Mouse (Mus musculus) forebrain, embryonic 14.5 days (tissue): ENCODE data around the gene Abcc5. TPM values are rescaled to one million over a fixed set of nuclear protein-coding genes. Genes with fewer than 3 reads are reported as not detected.

Experiments used
- ATAC-seq: fragments of 200-750 bp; cut with Nextera tagmentation; 2 replicates; pipeline ENCODE4 v1.8.0; 2017; ENCODE audit warnings: mild to moderate bottlenecking, moderate library complexity
- DNase-seq: peaks from one replicate; pipeline ENCODE4 v3.0.0-alpha.2; 2015; ENCODE audit warnings: low spot score
- H3K27ac ChIP-seq: fragments of 300-500 bp; sonication (generic); 2 replicates; pipeline ENCODE4 v1.5.1; 2014; ENCODE audit warnings: low read depth, mild to moderate bottlenecking, control low read depth, low read length, moderate library complexity
- H3K27me3 ChIP-seq: fragments of 300-500 bp; sonication (generic); replicated peaks from 2 replicates; pipeline ENCODE4 v1.6.1; 2014; ENCODE audit warnings: low read length, control low read depth, mixed read lengths; ENCODE audit not compliant: control insufficient read depth, insufficient read depth
- H3K36me3 ChIP-seq: fragments of 300-500 bp; sonication (generic); 2 replicates; pipeline ENCODE4 v1.6.1; 2014; ENCODE audit warnings: low read length, control low read depth; ENCODE audit not compliant: control insufficient read depth, insufficient read depth
- H3K4me1 ChIP-seq: fragments of 300-500 bp; sonication (generic); 2 replicates; pipeline ENCODE4 v1.6.1; 2014; ENCODE audit warnings: antibody characterized with exemption, low read length, control low read depth; ENCODE audit not compliant: control insufficient read depth, insufficient read depth
- H3K4me2 ChIP-seq: fragments of 300-500 bp; sonication (generic); 2 replicates; pipeline ENCODE4 v1.6.1; 2014; ENCODE audit warnings: mild to moderate bottlenecking, control low read depth, low read length
- H3K4me3 ChIP-seq: fragments of 300-500 bp; sonication (generic); 2 replicates; pipeline ENCODE4 v1.5.1; 2014; ENCODE audit warnings: low read depth, low read length, control low read depth
- H3K9ac ChIP-seq: fragments of 300-500 bp; sonication (generic); 2 replicates; pipeline ENCODE4 v1.6.1; 2014; ENCODE audit warnings: mild to moderate bottlenecking, low read length, control low read depth, moderate library complexity
- H3K9me3 ChIP-seq: fragments of 300-500 bp; sonication (generic); replicated peaks from 2 replicates; pipeline ENCODE4 v1.6.1; 2016; ENCODE audit warnings: low read length, control low read depth, mixed read lengths; ENCODE audit not compliant: control insufficient read depth
- WGBS: fragments of 180-500 bp; shearing (Covaris S2); extraction: QIAGEN DNeasy Blood & Tissue Kit; methylation state at CpG from one replicate; pipeline ENCODE4 v1.1.7; 2014; 5-methylcytosine and 5-hydroxymethylcytosine counted together
- polyA plus RNA-seq: library from polyadenylated mRNA; unstranded; fragments of >200 nt; fragmentation: Nextera tagmentation; extraction: Ambion mirVana; gene quantifications from 2 replicates; pipeline ENCODE4 v1.2.1, GENCODE M21; 2014

The Abcc5 gene
- polyA plus RNA-seq, 1 experiment from 2014 or later: 96.7 TPM

- Histone ChIP-seq H3K27me3 (no peaks in the 10 kb centered on the region), H3K36me3 (no peaks in the 10 kb centered on the region), H3K4me2 (no peak overlapping the region), H3K4me3 (no peak overlapping the region), H3K27ac (no peak overlapping the region), H3K9me3 (no peaks in the 10 kb centered on the region), H3K9ac (no peak overlapping the region), H3K4me1 (peaks cover 10% of the 10 kb centered on the region)
- 82% methylated on average over 5 of the region's 5 CpGs for WGBS
- ATAC-seq: no peak
- DNase-seq: no peak
Measured at GRCm38 (mm10) chr16:20429328-20429727, 3.1 kb upstream of the Abcc5 start.

GRCm38 (mm10) chr16:20427566-20427965, 1.4 kb upstream of the Abcc5 start:
- 87% methylated on average over 4 of the region's 4 CpGs for WGBS
- no peak for ATAC-seq
- DNase-seq: no peak
- no peaks in the 10 kb centered on the region for H3K27me3 ChIP-seq
- H3K27ac ChIP-seq: no peak overlapping the region
- H3K4me1 ChIP-seq: peaks cover 11% of the 10 kb centered on the region
- no peaks in the 10 kb centered on the region for H3K36me3 ChIP-seq
- no peak overlapping the region for H3K4me2 ChIP-seq
- no peak overlapping the region for H3K9ac ChIP-seq
- no peak overlapping the region for H3K4me3 ChIP-seq
- no peaks in the 10 kb centered on the region for H3K9me3 ChIP-seq

DNA sequence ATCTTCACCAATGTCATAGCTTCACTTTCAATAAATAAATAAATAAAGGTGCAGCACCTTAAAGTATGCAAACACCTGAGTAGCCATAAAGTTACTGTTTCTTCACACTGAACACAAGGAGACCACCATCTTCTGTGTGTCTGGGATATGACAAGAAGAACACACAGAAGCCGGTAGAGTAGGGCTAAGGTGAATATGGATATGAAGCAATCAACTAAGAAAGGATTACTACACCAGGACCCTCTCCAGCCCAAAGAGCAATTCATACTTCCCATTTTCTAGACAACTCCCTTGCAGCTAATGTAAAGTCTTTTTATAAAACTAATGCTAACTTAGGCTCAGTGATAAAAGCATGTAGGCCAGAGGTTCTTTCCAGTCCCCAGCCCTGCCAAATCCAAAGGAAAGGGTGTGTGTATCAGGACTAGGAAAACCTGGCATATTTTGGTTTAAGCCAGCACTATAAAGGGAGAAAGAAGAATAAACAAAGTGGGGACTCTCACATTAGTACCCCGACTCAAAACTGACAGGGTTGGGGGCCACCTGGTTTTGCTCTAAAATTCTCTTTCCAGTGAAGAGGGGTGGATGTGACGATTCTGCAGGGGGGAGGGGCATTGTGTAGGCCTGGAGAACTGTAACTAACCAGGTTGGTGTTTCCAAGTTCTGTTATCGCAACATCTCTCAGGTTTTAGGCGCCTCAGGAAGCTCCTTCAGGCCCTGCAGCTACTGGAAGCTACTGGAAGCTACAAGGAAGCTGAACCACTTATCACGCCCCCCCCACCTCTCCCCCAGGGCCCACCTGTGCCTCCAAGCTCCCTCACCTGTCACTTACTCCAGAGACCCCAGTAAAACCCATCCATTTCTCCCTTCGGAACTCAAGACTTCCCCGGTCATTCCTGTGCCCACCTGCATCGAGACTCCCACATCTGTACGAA, 1.2 kb downstream of the Abcc5 start:
- H3K9ac ChIP-seq: peak overlapping the region; percentile 84
- DNase-seq: no peak
- peak overlapping the region; percentile 78 for H3K4me2 ChIP-seq
- no peaks in the 10 kb centered on the region for H3K27me3 ChIP-seq
- no peak for ATAC-seq
- H3K36me3 ChIP-seq: peaks cover 14% of the 10 kb centered on the region
- H3K27ac ChIP-seq: no peak overlapping the region
- WGBS: 56% methylated on average over 10 of the region's 10 CpGs
- H3K4me1 ChIP-seq: peaks cover 11% of the 10 kb centered on the region
- no peaks in the 10 kb centered on the region for H3K9me3 ChIP-seq
- peak overlapping the region; percentile 69 for H3K4me3 ChIP-seq

GRCm38 (mm10) chr16:20424226-20424663, 1.9 kb downstream of the Abcc5 start:
- Histone ChIP-seq H3K9ac (no peak overlapping the region), H3K9me3 (no peaks in the 10 kb centered on the region), H3K4me2 (no peak overlapping the region), H3K27ac (no peak overlapping the region), H3K4me3 (no peak overlapping the region), H3K36me3 (peaks cover 17% of the 10 kb centered on the region), H3K27me3 (no peaks in the 10 kb centered on the region), H3K4me1 (peaks cover 11% of the 10 kb centered on the region)
- no peak for DNase-seq
- 91% methylated on average over 7 of the region's 7 CpGs for WGBS
- no peak for ATAC-seq

- no peaks in the 10 kb centered on the region for H3K9me3 ChIP-seq
- H3K27ac ChIP-seq: no peak overlapping the region
- H3K9ac ChIP-seq: no peak overlapping the region
- H3K27me3 ChIP-seq: no peaks in the 10 kb centered on the region
- H3K4me2 ChIP-seq: no peak overlapping the region
- no peak for ATAC-seq
- WGBS: 93% methylated on average over 6 of the region's 6 CpGs
- H3K4me3 ChIP-seq: no peak overlapping the region
- peaks cover 11% of the 10 kb centered on the region for H3K4me1 ChIP-seq
- H3K36me3 ChIP-seq: peaks cover 20% of the 10 kb centered on the region
- DNase-seq: no peak
Measured at GRCm38 (mm10) chr16:20422938-20423730, 3.1 kb downstream of the Abcc5 start.

GRCm38 (mm10) chr16:20418054-20418453, 8.1 kb downstream of the Abcc5 start:
- Histone ChIP-seq H3K36me3 (peaks cover 31% of the 10 kb centered on the region), H3K4me1 (no peaks in the 10 kb centered on the region), H3K9ac (no peak overlapping the region), H3K27me3 (no peaks in the 10 kb centered on the region), H3K4me2 (no peak overlapping the region), H3K4me3 (no peak overlapping the region), H3K9me3 (no peaks in the 10 kb centered on the region), H3K27ac (no peak overlapping the region)
- ATAC-seq (no peak), DNase-seq (no peak)
- 96% methylated on average over 2 of the region's 2 CpGs for WGBS

GRCm38 (mm10) chr16:20416262-20416661, 9.9 kb downstream of the Abcc5 start:
- no peak overlapping the region for H3K4me2 ChIP-seq
- H3K9ac ChIP-seq: no peak overlapping the region
- no peaks in the 10 kb centered on the region for H3K27me3 ChIP-seq
- H3K9me3 ChIP-seq: no peaks in the 10 kb centered on the region
- peaks cover 25% of the 10 kb centered on the region for H3K36me3 ChIP-seq
- DNase-seq (no peak), ATAC-seq (no peak)
- no peaks in the 10 kb centered on the region for H3K4me1 ChIP-seq
- WGBS: 94% methylated on average over 2 of the region's 2 CpGs
- H3K27ac ChIP-seq: no peak overlapping the region
- no peak overlapping the region for H3K4me3 ChIP-seq

GRCm38 (mm10) chr16:20415804-20416203, 10.4 kb downstream of the Abcc5 start:
- H3K4me2 ChIP-seq: no peak overlapping the region
- no peaks in the 10 kb centered on the region for H3K9me3 ChIP-seq
- H3K36me3 ChIP-seq: peaks cover 21% of the 10 kb centered on the region
- ATAC-seq: no peak
- no peaks in the 10 kb centered on the region for H3K27me3 ChIP-seq
- no peak for DNase-seq
- no peak overlapping the region for H3K4me3 ChIP-seq
- 88% methylated on average over 6 of the region's 6 CpGs for WGBS
- H3K4me1 ChIP-seq: no peaks in the 10 kb centered on the region
- H3K9ac ChIP-seq: no peak overlapping the region
- no peak overlapping the region for H3K27ac ChIP-seq
